Mouse (Mus musculus): ENCODE data around the gene Vsig10. TPM values are rescaled to one million over a fixed set of nuclear protein-coding genes. Genes with fewer than 3 reads are reported as not detected.

The Vsig10 gene
- polyA plus RNA-seq, 1 experiment from 2014 or later, result 2.5 TPM

GRCm38 (mm10) chr5:117390895-117391294 is 72.0 kb downstream of the Vsig10 start:
- Histone ChIP-seq H3K27ac (ENCODE audit: low read depth, low read length) (no peak overlapping the region), H3K27me3 (ENCODE audit: control insufficient read depth, insufficient read depth, low read length) (no peaks in the 10 kb centered on the region), H3K4me3 (ENCODE audit: low read depth, low read length) (no peak overlapping the region), H3K4me1 (replicated peaks; ENCODE audit: control insufficient read depth, insufficient read depth, low read length) (peaks cover 4% of the 10 kb centered on the region; the same call in 1 of the 2 replicates), H3K9me3 (ENCODE audit: control insufficient read depth, low read length) (peaks cover 2% of the 10 kb centered on the region; the same call in 1 of the 2 replicates), H3K4me2 (ENCODE audit: low read depth, low read length, severe bottlenecking) (no peak overlapping the region), H3K36me3 (ENCODE audit: control insufficient read depth, insufficient read depth, low read length) (no peaks in the 10 kb centered on the region), H3K9ac (ENCODE audit: low read length) (no peak overlapping the region)
- ATAC-seq (replicated peaks; ENCODE audit: low FRiP score) (no peak), DNase-seq (ENCODE audit: low spot score) (no peak)
- 93% methylated on average over 1 of the region's 1 CpGs for WGBS

- no peaks in the 10 kb centered on the region for H3K27me3 ChIP-seq (ENCODE audit: control insufficient read depth, insufficient read depth, low read length)
- 83% methylated on average over 5 of the region's 5 CpGs for WGBS
- DNase-seq (ENCODE audit: low spot score), result no peak
These were observed 77.0 kb downstream of the Vsig10 start for GRCm38 (mm10) chr5:117395834-117396233.

GRCm38 (mm10) chr5:117396596-117397014 is 77.7 kb downstream of the Vsig10 start:
- H3K27ac ChIP-seq (ENCODE audit: low read depth, low read length), result no peak overlapping the region
- H3K9me3 ChIP-seq (ENCODE audit: control insufficient read depth, low read length), result peaks cover 2% of the 10 kb centered on the region; the same call in 1 of the 2 replicates
- WGBS, result 74% methylated on average over 6 of the region's 6 CpGs
- no peak for ATAC-seq (replicated peaks; ENCODE audit: low FRiP score)
- no peak for DNase-seq (ENCODE audit: low spot score)
- H3K9ac ChIP-seq (ENCODE audit: low read length), result no peak overlapping the region
- H3K4me1 ChIP-seq (replicated peaks; ENCODE audit: control insufficient read depth, insufficient read depth, low read length), result no peaks in the 10 kb centered on the region; the same call in 1 of the 2 replicates
- H3K4me2 ChIP-seq (ENCODE audit: low read depth, low read length, severe bottlenecking), result no peak overlapping the region
- no peaks in the 10 kb centered on the region for H3K27me3 ChIP-seq (ENCODE audit: control insufficient read depth, insufficient read depth, low read length)
- no peaks in the 10 kb centered on the region for H3K36me3 ChIP-seq (ENCODE audit: control insufficient read depth, insufficient read depth, low read length)
- H3K4me3 ChIP-seq (ENCODE audit: low read depth, low read length), result no peak overlapping the region

More at GRCm38 (mm10) chr5:117395834-117396233, 77.0 kb downstream of the Vsig10 start:
- Histone ChIP-seq H3K9ac (ENCODE audit: low read length) (no peak overlapping the region), H3K4me1 (replicated peaks; ENCODE audit: control insufficient read depth, insufficient read depth, low read length) (no peaks in the 10 kb centered on the region; the same call in 1 of the 2 replicates), H3K4me2 (ENCODE audit: low read depth, low read length, severe bottlenecking) (no peak overlapping the region), H3K9me3 (ENCODE audit: control insufficient read depth, low read length) (peaks cover 2% of the 10 kb centered on the region; the same call in 1 of the 2 replicates), H3K27ac (ENCODE audit: low read depth, low read length) (no peak overlapping the region), H3K4me3 (ENCODE audit: low read depth, low read length) (no peak overlapping the region), H3K36me3 (ENCODE audit: control insufficient read depth, insufficient read depth, low read length) (no peaks in the 10 kb centered on the region)
- no peak for ATAC-seq (replicated peaks; ENCODE audit: low FRiP score)

DNA sequence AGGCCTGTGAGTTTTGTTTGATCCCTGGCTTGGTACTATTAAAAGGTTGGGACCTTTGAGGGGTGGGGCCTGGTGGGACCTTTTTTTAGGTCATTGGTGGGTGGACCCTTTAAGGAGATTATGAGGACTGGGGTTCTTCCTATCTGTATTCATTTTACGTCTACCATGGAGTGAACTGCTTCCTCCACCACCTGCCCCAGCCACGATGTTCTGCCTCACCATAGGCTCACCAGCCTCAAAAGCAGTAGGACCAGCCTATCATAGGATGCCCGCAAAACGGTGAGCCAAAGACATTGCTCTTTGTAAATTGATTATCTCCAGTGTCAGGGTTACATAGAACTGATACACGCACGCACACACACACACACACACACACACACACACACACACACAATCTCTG is 78.5 kb downstream of the Vsig10 start:
- no peaks in the 10 kb centered on the region; the same call in 1 of the 2 replicates for H3K4me1 ChIP-seq (replicated peaks; ENCODE audit: control insufficient read depth, insufficient read depth, low read length)
- H3K27me3 ChIP-seq (ENCODE audit: control insufficient read depth, insufficient read depth, low read length), result no peaks in the 10 kb centered on the region
- H3K27ac ChIP-seq (ENCODE audit: low read depth, low read length), result no peak overlapping the region
- H3K4me3 ChIP-seq (ENCODE audit: low read depth, low read length), result no peak overlapping the region
- H3K4me2 ChIP-seq (ENCODE audit: low read depth, low read length, severe bottlenecking), result no peak overlapping the region
- WGBS, result 80% methylated on average over 6 of the region's 6 CpGs
- ATAC-seq (replicated peaks; ENCODE audit: low FRiP score) (no peak), DNase-seq (ENCODE audit: low spot score) (no peak)
- H3K9ac ChIP-seq (ENCODE audit: low read length), result no peak overlapping the region
- no peaks in the 10 kb centered on the region; the same call in 1 of the 2 replicates for H3K9me3 ChIP-seq (ENCODE audit: control insufficient read depth, low read length)
- H3K36me3 ChIP-seq (ENCODE audit: control insufficient read depth, insufficient read depth, low read length), result no peaks in the 10 kb centered on the region

- Histone ChIP-seq H3K4me2 (ENCODE audit: low read depth, low read length, severe bottlenecking) (no peak overlapping the region), H3K27ac (ENCODE audit: low read depth, low read length) (no peak overlapping the region)
These were observed 79.2 kb downstream of the Vsig10 start for GRCm38 (mm10) chr5:117398007-117398550.

DNA sequence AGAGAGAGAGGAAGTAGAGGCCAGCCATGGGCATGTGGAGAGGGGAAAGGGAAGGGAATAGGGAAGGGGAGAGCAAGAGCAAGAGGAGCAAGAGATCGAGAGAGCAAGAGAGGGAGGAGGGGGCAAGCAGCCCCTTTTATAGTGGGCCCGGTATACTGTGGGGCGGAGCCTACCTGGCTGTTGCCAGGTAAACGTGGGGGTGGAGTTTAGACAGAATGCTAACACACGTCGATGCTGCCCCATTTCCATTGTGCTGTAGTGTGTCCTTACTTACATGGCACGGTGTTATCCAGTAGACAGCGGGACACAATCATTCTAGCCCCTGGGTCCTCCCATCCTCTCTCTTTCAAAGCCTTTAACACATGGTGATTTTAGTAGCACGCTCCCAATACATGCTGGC is 80.4 kb downstream of the Vsig10 start:
- Histone ChIP-seq H3K4me3 (ENCODE audit: low read depth, low read length) (no peak overlapping the region), H3K4me1 (replicated peaks; ENCODE audit: control insufficient read depth, insufficient read depth, low read length) (no peaks in the 10 kb centered on the region; the same call in 1 of the 2 replicates), H3K4me2 (ENCODE audit: low read depth, low read length, severe bottlenecking) (no peak overlapping the region), H3K27me3 (ENCODE audit: control insufficient read depth, insufficient read depth, low read length) (no peaks in the 10 kb centered on the region), H3K36me3 (ENCODE audit: control insufficient read depth, insufficient read depth, low read length) (no peaks in the 10 kb centered on the region), H3K27ac (ENCODE audit: low read depth, low read length) (no peak overlapping the region), H3K9ac (ENCODE audit: low read length) (no peak overlapping the region), H3K9me3 (ENCODE audit: control insufficient read depth, low read length) (no peaks in the 10 kb centered on the region)
- DNase-seq (ENCODE audit: low spot score), result no peak
- ATAC-seq (replicated peaks; ENCODE audit: low FRiP score), result no peak
- 86% methylated on average over 9 of the region's 9 CpGs for WGBS

More at GRCm38 (mm10) chr5:117398007-117398550, 79.2 kb downstream of the Vsig10 start:
- Histone ChIP-seq H3K4me3 (ENCODE audit: low read depth, low read length) (no peak overlapping the region), H3K9me3 (ENCODE audit: control insufficient read depth, low read length) (no peaks in the 10 kb centered on the region), H3K4me1 (replicated peaks; ENCODE audit: control insufficient read depth, insufficient read depth, low read length) (no peaks in the 10 kb centered on the region; the same call in 1 of the 2 replicates), H3K9ac (ENCODE audit: low read length) (no peak overlapping the region), H3K27me3 (ENCODE audit: control insufficient read depth, insufficient read depth, low read length) (no peaks in the 10 kb centered on the region), H3K36me3 (ENCODE audit: control insufficient read depth, insufficient read depth, low read length) (no peaks in the 10 kb centered on the region)
- ATAC-seq (replicated peaks; ENCODE audit: low FRiP score) (no peak), DNase-seq (ENCODE audit: low spot score) (no peak)
- 20% methylated on average over 4 of the region's 5 CpGs for WGBS

GRCm38 (mm10) chr5:117403609-117404008 is 84.7 kb downstream of the Vsig10 start:
- Histone ChIP-seq H3K4me1 (replicated peaks; ENCODE audit: control insufficient read depth, insufficient read depth, low read length) (no peaks in the 10 kb centered on the region), H3K36me3 (ENCODE audit: control insufficient read depth, insufficient read depth, low read length) (no peaks in the 10 kb centered on the region), H3K4me2 (ENCODE audit: low read depth, low read length, severe bottlenecking) (no peak overlapping the region), H3K4me3 (ENCODE audit: low read depth, low read length) (no peak overlapping the region), H3K27ac (ENCODE audit: low read depth, low read length) (no peak overlapping the region), H3K9me3 (ENCODE audit: control insufficient read depth, low read length) (no peaks in the 10 kb centered on the region), H3K9ac (ENCODE audit: low read length) (no peak overlapping the region), H3K27me3 (ENCODE audit: control insufficient read depth, insufficient read depth, low read length) (no peaks in the 10 kb centered on the region)
- WGBS, result 89% methylated on average over 8 of the region's 8 CpGs
- ATAC-seq (replicated peaks; ENCODE audit: low FRiP score) (no peak), DNase-seq (ENCODE audit: low spot score) (no peak)
